Mouse (Mus musculus) kidney, postnatal 25 days (tissue): ENCODE data around the gene Gpr31b.
"Not testable (repeated sequence)": the region's sequence is repeated elsewhere in the genome, so short reads cannot be mapped to it uniquely, and the experiment has no call there.

Experiments used
- DNase-seq, 2 experiments: peaks; one replicate each; pipeline ENCODE4 v3.0.0; 2021; ENCODE audit warnings: mixed read lengths in 2 of 2

The Gpr31b gene

DNA sequence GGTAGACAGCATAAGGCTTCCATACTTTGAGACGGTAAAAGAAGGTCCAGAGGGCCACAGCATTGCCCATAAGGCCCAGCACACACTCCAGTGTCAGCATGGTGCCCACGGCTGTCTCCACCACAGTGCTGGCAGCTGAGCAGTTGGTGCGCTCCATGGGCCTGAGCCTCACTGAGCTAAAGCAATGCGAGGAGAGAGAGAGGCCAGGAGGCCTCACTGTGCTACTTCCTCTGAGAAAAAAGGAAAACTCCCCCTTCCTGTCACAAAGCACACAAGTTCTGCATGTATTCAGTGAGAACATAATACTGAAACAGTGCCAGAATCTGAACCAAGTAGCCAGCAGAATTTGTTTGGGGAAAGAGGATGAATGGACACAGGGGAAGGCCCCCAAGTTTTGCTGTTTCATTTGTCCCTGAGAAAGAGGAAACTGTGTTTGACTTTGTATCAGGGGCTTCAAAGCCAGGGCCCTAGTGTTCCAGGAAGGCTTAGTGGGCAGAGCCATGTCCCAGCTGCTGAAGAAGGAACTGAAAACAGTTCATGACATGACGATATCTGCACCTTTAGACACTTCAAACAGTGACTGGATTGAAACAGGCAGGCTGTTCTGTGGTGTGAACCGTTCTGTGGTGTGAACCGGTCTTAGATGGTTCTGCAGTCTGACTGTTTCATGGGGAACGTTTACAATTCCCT is at the start of gene Gpr31b:
TSS of gene Gpr31b (minus strand) at position 173 of the 690 bp plus-strand sequence.
- not testable (repeated sequence) for DNase-seq

DNA sequence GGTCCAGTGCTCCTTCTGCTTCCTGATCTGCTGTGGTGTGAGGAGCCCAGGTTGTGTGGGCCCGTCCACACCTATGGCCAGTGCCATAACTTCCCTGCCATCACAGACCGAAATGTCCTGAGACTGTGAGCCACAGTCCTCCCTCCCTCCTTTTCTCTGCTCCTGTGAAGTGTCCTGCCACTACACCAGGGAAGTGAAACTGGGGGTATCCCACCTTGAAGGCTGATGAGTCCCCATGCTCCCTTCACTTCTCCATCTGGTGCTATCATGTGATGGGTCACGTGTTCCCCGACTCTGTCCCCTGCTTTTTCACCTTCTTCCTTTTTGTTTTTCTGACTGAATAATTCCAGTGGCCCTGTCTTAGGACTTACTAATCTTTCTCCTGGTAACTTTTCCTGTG is 40.9 kb upstream of the Gpr31b start:
- not testable (repeated sequence) for DNase-seq

- not testable (repeated sequence) for DNase-seq
Measured at GRCm38 (mm10) chr17:13092100-13092764, 40.1 kb upstream of the Gpr31b start.

GRCm38 (mm10) chr17:13091510-13091909 is 39.4 kb upstream of the Gpr31b start:
- DNase-seq = not testable (repeated sequence)

- DNase-seq = not testable (repeated sequence)
Measured at GRCm38 (mm10) chr17:13069227-13069626, 17.1 kb upstream of the Gpr31b start.

DNA sequence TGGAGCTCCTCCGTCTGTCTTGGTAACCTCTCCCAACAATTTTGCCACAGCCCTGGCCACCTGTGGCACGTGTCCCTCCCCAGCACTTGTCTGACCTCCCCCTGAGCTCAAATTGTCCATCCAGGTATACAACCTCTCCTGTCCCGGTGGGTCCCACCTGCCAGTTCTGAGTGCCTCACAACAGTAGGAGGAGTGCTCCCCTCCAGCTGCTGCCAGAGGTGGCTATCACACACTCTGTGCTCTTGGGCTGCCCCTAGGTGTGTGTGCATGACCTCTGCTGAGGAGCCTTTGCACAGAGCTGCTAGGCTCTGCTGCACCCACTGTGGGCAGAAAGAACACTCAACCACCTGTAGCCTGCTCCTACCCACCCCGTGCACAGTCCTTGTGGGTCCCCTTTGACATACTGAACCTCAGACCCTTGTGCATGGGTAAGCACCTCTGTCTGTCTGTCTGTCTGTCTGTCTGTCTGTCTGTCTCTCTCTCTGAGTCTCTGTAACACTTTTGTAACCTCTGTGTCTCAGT is 15.8 kb upstream of the Gpr31b start:
- DNase-seq = not testable (repeated sequence)

DNA sequence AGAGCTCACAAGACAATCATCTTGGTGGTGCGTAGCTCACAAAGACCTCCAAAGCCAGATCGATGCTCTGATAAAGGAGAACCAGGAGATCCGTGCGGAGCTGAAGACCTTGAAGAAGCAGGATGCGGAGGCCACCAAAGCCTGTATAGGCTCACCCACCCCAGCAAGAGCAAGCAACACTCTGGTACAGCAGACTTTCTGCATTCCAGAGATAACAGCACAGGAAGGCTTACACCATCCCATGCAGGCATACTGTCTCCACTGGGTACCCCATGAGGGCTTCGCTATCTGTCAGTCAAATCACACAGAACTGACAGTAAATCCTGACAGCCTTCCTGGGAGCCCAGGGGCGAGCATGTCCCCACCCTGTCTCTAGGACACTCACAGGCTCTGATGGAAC is 10.8 kb upstream of the Gpr31b start:
- not testable (repeated sequence) for DNase-seq

GRCm38 (mm10) chr17:13060804-13061203 is 8.7 kb upstream of the Gpr31b start, which contains the start of gene Tcp10b:
Gene Tcp10b, plus strand, starts transcription at chr17:13061104.
- not testable (repeated sequence) for DNase-seq

DNA sequence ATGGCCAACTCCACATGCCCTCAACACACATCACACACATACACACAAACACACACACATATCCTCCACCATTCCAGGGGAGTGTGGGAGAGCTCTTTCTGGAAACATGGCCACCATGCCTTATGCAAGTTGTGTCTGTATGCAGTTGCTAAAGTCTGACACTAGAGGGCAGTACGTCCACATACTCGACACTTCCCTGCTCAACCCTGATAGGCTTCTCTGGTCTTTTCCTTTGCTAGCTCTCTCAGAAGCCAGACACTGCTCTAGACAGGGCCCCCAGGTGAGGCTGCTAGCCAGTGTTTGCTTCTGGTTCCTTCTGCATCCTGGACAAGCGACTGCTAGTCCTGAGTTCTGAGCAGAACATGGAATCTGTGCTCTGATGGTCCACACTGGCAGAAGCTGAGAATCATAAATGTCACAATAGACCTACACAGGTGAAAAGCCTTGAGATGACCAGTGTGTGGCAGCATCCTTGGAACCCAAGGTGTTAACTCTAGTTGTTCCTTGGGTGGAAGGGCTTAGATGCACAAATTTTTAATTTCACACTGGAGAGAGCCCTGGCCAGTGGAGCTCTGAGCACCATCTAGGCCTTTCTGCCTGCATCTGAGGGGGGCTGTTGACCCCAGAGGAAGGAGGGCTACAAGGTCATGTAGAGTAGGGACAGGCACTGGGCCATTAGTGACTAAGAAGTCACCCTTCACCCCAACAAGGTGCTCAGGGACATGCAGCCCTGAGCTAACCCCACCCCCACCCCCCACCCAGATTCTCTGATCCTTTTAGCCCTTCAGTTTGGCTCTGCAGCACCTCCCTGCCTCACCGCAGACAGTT is 8.0 kb downstream of the Gpr31b start:
- DNase-seq = peak; percentile 36 to 41

GRCm38 (mm10) chr17:13036627-13037192 is 15.4 kb downstream of the Gpr31b start:
- not testable (repeated sequence) for DNase-seq

DNA sequence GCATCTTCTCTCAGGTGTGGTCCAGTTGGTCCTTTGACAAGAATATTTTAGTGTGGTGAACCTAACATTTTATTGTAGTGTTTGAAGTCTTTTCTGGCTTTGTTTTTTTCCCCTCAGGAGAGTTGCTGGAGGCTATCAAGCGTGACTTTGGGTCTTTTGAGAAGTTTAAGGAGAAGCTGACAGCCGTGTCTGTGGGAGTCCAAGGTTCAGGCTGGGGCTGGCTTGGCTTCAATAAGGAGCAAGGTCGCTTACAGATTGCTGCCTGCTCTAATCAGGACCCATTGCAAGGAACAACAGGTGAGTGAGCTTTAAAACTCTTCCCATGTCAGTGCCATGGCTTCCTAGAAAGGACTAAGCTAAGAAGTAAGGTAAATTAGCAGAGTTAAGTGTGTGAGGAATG is 38.8 kb downstream of the Gpr31b start:
- DNase-seq = peak; percentile 78 to 83

DNA sequence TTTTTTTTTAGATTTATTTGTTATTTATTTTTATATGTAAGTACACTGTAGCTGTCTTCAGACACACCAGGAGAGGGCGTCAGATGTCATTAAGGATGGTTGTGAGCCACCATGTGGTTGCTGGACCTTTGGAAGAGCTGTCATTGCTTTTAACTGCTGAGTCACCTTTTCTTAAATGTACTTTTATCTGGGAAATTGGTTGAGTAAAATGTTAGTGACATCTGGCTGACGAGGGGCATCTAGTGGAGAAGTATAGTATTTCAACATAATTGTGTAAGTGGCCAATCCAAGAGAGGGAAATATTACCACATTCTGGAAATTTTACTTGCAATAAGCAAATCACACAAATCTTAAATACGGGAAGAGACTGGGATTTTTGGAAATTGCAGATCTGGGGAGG is 42.2 kb downstream of the Gpr31b start:
- DNase-seq = peak; percentile 30 to 47

DNA sequence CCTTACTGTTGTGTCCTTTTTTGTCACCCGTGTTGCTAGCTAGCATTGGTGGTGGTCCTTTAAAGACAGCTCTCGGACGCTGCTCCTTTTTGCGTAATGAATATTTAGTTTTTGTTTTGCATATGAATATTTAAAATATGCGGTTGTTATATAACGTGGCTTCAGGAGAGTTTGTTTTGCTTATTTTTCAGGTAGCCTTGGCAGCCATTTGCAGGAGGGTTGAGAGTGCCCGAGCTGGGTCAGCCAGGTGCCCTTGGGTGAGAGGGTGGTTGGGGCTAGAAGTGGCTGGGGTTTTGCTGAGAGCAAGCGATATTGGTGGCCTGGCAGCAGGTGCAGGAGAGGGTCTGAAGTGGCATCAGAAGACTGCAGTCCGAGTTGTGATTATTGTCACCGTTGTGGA is 43.6 kb downstream of the Gpr31b start:
- DNase-seq = peak; percentile 53 to 83

- DNase-seq = peak; percentile 99 to 100
Measured at GRCm38 (mm10) chr17:13007730-13008425, 44.2 kb downstream of the Gpr31b start.

DNA sequence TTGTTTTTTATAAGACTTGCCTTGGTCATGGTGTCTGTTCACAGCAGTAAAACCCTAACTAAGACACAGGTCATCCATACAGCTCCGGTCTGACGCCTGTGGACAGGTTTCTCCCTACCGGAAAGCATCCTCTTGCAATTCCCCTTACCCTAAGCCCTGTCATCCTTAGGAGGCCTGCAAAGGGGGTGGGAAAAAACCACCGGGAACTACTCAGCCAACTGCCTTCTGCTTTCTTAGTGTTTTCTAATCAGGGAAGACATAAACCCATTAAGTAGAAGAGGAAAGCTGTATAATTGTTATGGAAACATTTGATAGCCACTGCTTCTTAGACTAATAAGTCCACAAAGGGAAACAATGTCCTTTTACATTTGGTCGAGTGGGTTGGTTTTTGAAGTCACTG is 45.1 kb downstream of the Gpr31b start:
- no peak for DNase-seq

- not testable (repeated sequence) for DNase-seq
Measured at GRCm38 (mm10) chr17:13006546-13006945, 45.5 kb downstream of the Gpr31b start, which contains the start of gene Sod2. Gene Sod2, plus strand, starts transcription at chr17:13006846.

DNA sequence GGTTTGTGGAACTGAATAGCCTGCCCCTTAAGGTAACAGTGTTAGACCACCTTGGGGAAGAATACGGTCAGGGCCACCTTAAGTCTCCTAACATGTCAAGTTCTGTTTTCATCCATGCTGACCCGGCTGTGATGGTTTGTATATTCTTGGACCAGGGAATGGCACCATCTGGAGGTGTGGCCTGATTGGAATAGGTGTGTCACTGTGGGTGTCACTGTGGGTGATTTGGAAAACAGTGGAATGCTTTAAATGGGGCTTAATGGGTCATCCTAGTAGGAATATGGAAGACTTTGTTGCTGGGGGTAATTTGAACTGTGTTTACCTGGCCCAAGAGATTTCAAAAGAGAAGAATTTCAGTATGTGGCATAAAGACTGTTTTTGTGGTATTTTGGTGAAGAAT is 47.7 kb downstream of the Gpr31b start:
- not testable (repeated sequence) for DNase-seq

GRCm38 (mm10) chr17:13002243-13002642 is 49.9 kb downstream of the Gpr31b start:
- DNase-seq = not testable (repeated sequence)
